Mouse (Mus musculus) forebrain, embryonic 15.5 days (tissue): ENCODE measurements around the gene Zcchc2. TPM values are rescaled to one million over a fixed set of nuclear protein-coding genes. Genes with fewer than 3 reads are reported as not detected.

ENCODE experiments used
- ATAC-seq: fragments of 200-750 bp; cut with Nextera tagmentation; replicated peaks from 2 replicates; pipeline ENCODE4 v1.8.0; 2017; ENCODE audit warnings: mild to moderate bottlenecking, moderate TSS enrichment, moderate library complexity
- H3K27ac ChIP-seq: fragments of 300-500 bp; sonication (generic); replicated peaks from 2 replicates; pipeline ENCODE4 v1.5.1; 2015; ENCODE audit warnings: mild to moderate bottlenecking, inconsistent platforms
- H3K27me3 ChIP-seq: fragments of 300-500 bp; sonication (generic); 2 replicates; pipeline ENCODE4 v1.6.1; 2015; ENCODE audit warnings: inconsistent platforms
- H3K36me3 ChIP-seq: fragments of 300-500 bp; sonication (generic); 2 replicates; pipeline ENCODE4 v1.6.1; 2015; ENCODE audit warnings: mild to moderate bottlenecking, inconsistent platforms
- H3K4me1 ChIP-seq: fragments of 300-500 bp; sonication (generic); 2 replicates; pipeline ENCODE4 v1.6.1; 2015; ENCODE audit warnings: inconsistent platforms
- H3K4me2 ChIP-seq: fragments of 300-500 bp; sonication (generic); replicated peaks from 2 replicates; pipeline ENCODE4 v1.6.1; 2015; ENCODE audit warnings: mild to moderate bottlenecking, inconsistent platforms
- H3K4me3 ChIP-seq: fragments of 300-500 bp; sonication (generic); 2 replicates; pipeline ENCODE4 v1.5.1; 2015; ENCODE audit warnings: mild to moderate bottlenecking, inconsistent platforms
- H3K9ac ChIP-seq: fragments of 300-500 bp; sonication (generic); replicated peaks from 2 replicates; pipeline ENCODE4 v1.6.1; 2015; ENCODE audit warnings: mild to moderate bottlenecking, inconsistent platforms
- H3K9me3 ChIP-seq: fragments of 300-500 bp; sonication (generic); 2 replicates; pipeline ENCODE4 v1.6.1; 2016; ENCODE audit warnings: inconsistent platforms
- WGBS: fragments of 180-500 bp; shearing (Covaris S2); methylation state at CpG from one replicate; pipeline ENCODE4 v1.1.7; 2015; ENCODE audit warnings: mixed read lengths; 5-methylcytosine and 5-hydroxymethylcytosine counted together
- polyA plus RNA-seq: library from polyadenylated mRNA; unstranded; fragments of >200 nt; fragmentation: Nextera tagmentation; extraction: Ambion mirVana; gene quantifications from 2 replicates; pipeline ENCODE4 v1.2.1, GENCODE M21; 2015

Zcchc2 gene
- polyA plus RNA-seq, 1 experiment from 2014 or later = 1.6 TPM

- Histone ChIP-seq H3K27ac (no peak overlapping the region), H3K9me3 (no peaks in the 10 kb centered on the region), H3K36me3 (no peaks in the 10 kb centered on the region), H3K27me3 (no peaks in the 10 kb centered on the region), H3K4me3 (no peak overlapping the region), H3K9ac (no peak overlapping the region), H3K4me1 (peaks cover 6% of the 10 kb centered on the region; the same call in 1 of the 2 replicates), H3K4me2 (no peak overlapping the region)
- peak; percentile 75 for ATAC-seq
- WGBS = 58% methylated on average over 4 of the region's 4 CpGs
These were observed 53.0 kb downstream of the Zcchc2 start for GRCm38 (mm10) chr1:106043053-106043820.

DNA sequence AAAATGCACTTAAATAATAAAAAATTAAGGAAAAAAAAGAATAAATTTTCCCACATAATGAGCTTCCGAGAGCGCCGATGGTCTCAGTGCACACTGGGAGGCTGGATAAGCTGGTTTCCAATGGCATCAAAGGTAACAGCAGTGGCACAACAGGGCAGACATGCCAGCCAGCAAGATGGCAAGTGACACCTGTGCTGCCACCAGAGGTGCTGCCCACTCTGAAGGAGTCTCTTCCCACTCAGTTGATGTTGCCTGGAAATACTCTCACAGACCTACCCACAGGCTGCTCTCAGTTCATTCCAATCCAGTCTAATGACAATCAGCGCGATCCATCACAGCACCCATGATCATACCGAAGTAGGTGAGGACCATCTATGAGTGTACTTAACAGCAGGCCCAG lies 58.8 kb downstream of the Zcchc2 start:
- no peaks in the 10 kb centered on the region for H3K36me3 ChIP-seq
- no peaks in the 10 kb centered on the region for H3K9me3 ChIP-seq
- H3K27ac ChIP-seq = no peak overlapping the region
- WGBS = 96% methylated on average over 6 of the region's 6 CpGs
- no peak overlapping the region for H3K9ac ChIP-seq
- H3K4me1 ChIP-seq = no peaks in the 10 kb centered on the region
- no peaks in the 10 kb centered on the region for H3K27me3 ChIP-seq
- ATAC-seq = no peak
- no peak overlapping the region for H3K4me3 ChIP-seq
- H3K4me2 ChIP-seq = no peak overlapping the region

- H3K4me3 ChIP-seq = no peak overlapping the region
- no peaks in the 10 kb centered on the region for H3K36me3 ChIP-seq
- H3K27me3 ChIP-seq = no peaks in the 10 kb centered on the region
- H3K4me2 ChIP-seq = no peak overlapping the region
- H3K9me3 ChIP-seq = no peaks in the 10 kb centered on the region
- 80% methylated on average over 6 of the region's 6 CpGs for WGBS
- no peaks in the 10 kb centered on the region for H3K4me1 ChIP-seq
- no peak for ATAC-seq
- no peak overlapping the region for H3K27ac ChIP-seq
- no peak overlapping the region for H3K9ac ChIP-seq
These were observed 64.8 kb downstream of the Zcchc2 start for GRCm38 (mm10) chr1:106054978-106055377.

- no peaks in the 10 kb centered on the region for H3K36me3 ChIP-seq
- no peak overlapping the region for H3K27ac ChIP-seq
- 67% methylated on average over 5 of the region's 5 CpGs for WGBS
- H3K9me3 ChIP-seq = no peaks in the 10 kb centered on the region
- H3K4me1 ChIP-seq = no peaks in the 10 kb centered on the region
- H3K27me3 ChIP-seq = no peaks in the 10 kb centered on the region
- no peak overlapping the region for H3K4me3 ChIP-seq
- no peak for ATAC-seq
- no peak overlapping the region for H3K4me2 ChIP-seq
- H3K9ac ChIP-seq = no peak overlapping the region
These were observed 68.1 kb downstream of the Zcchc2 start for GRCm38 (mm10) chr1:106058355-106058754.

DNA sequence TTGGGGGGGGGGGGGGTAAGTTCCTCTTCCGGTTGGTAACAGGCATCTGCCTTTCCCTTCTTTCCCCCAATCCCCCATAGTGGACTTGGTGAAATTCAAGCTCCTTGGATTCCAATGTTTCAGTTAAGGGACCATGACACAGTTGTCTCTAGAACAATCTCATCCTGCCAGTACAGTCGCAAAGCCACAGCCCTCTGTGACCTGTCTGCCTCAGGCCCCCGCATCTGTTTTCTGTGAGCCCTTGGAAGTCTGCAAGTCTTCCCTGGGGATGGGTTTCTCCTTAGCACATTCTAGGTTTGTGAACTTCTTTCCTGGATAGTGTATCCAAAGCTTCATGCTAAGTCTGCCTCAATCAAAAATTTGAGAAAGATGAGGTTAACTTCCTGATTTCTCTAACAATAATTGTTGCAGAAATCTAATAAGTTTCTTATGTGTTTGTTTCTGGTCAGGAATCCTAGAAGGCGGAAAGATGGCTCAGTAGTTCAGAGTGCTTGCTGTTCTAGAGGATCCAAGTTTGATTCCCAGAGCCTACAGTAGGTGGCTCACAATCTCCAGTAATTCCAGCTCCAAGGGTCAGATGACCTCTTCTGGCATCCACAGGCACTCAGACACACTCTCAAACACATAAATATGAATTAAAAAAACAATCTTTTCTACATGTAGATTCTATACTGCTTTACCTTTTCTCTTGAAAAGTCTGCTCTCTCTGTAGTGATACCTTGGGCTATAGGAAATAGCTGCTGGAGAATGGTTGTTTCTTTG lies 69.5 kb downstream of the Zcchc2 start:
- ATAC-seq = no peak
- H3K36me3 ChIP-seq = no peaks in the 10 kb centered on the region
- H3K9ac ChIP-seq = no peak overlapping the region
- 90% methylated on average over 4 of the region's 4 CpGs for WGBS
- H3K4me2 ChIP-seq = no peak overlapping the region
- no peaks in the 10 kb centered on the region for H3K27me3 ChIP-seq
- H3K9me3 ChIP-seq = no peaks in the 10 kb centered on the region
- H3K4me3 ChIP-seq = no peak overlapping the region
- peaks cover under 1% of the 10 kb centered on the region; the same call in 1 of the 2 replicates for H3K4me1 ChIP-seq
- H3K27ac ChIP-seq = no peak overlapping the region

- H3K9ac ChIP-seq = no peak overlapping the region
- no peaks in the 10 kb centered on the region for H3K36me3 ChIP-seq
- no peak overlapping the region for H3K4me2 ChIP-seq
- WGBS = 72% methylated on average over 4 of the region's 4 CpGs
- H3K4me1 ChIP-seq = peaks cover 9% of the 10 kb centered on the region
- H3K9me3 ChIP-seq = no peaks in the 10 kb centered on the region
- H3K27me3 ChIP-seq = no peaks in the 10 kb centered on the region
- no peak overlapping the region for H3K27ac ChIP-seq
- no peak for ATAC-seq
- H3K4me3 ChIP-seq = no peak overlapping the region
These were observed 71.1 kb downstream of the Zcchc2 start for GRCm38 (mm10) chr1:106061185-106061910.

DNA sequence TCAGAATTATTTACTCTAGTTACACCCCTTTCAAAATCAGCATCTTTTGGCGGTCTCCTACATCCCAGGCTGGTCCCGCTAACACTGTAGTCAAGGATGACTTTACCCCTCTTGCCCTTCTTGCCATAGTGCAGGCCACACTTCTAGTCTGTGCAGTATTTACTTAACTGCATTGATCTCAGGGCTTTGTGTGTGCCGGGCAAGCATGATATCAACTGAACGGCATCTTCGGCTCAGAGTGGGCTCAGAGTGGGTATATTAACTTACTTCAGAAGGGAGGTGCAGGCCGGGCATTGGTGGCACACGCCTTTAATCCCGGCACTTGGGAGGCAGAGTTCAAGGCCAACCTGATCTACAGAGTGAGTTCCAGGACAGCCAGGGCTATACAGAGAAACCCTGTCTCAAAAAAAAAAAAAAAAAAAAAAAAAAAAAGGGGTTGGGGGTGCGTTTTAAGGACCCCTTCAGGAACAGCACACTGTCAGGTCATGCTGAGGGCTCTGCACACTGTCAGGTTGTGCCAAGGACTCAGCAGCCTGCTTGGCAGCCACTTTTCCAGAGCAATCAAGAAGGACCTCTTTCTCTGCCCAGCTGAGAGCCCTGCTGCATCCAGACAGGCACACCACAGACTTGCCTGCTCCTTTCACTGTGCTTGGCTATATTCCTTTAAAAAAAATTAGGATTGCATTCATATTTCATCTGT lies 72.8 kb downstream of the Zcchc2 start:
- Histone ChIP-seq H3K4me2 (no peak overlapping the region), H3K27ac (no peak overlapping the region), H3K4me3 (no peak overlapping the region), H3K4me1 (peaks cover 9% of the 10 kb centered on the region), H3K9me3 (no peaks in the 10 kb centered on the region), H3K27me3 (no peaks in the 10 kb centered on the region), H3K36me3 (no peaks in the 10 kb centered on the region), H3K9ac (no peak overlapping the region)
- 94% methylated on average over 9 of the region's 9 CpGs for WGBS
- no peak for ATAC-seq

GRCm38 (mm10) chr1:106063591-106064170 lies 73.5 kb downstream of the Zcchc2 start:
- H3K27ac ChIP-seq = no peak overlapping the region
- H3K4me2 ChIP-seq = no peak overlapping the region
- peaks cover 9% of the 10 kb centered on the region for H3K4me1 ChIP-seq
- no peaks in the 10 kb centered on the region for H3K36me3 ChIP-seq
- ATAC-seq = no peak
- no peaks in the 10 kb centered on the region for H3K27me3 ChIP-seq
- no peak overlapping the region for H3K4me3 ChIP-seq
- no peak overlapping the region for H3K9ac ChIP-seq
- 78% methylated on average over 4 of the region's 4 CpGs for WGBS
- H3K9me3 ChIP-seq = no peaks in the 10 kb centered on the region

DNA sequence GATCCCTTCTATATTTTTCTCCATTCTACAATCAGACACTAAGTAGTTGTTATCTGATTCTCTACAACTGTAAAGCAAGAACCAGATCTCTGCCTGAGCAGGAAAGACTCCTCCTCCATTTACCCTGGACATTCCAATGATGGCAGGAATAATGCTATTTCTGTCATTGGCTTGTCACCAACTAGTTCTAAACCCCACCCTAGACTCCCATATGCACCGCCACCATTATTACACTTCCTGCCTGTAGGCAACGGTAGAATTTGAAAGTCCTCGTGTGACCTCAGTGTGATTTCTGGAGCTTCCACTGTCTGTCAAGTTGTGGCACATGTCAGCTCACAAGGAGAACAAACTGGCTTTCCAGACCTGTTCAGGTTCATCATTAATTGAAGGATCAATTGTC lies 74.1 kb downstream of the Zcchc2 start:
- H3K4me1 ChIP-seq = peaks cover 9% of the 10 kb centered on the region
- no peak overlapping the region for H3K9ac ChIP-seq
- no peak for ATAC-seq
- H3K4me3 ChIP-seq = no peak overlapping the region
- no peaks in the 10 kb centered on the region for H3K27me3 ChIP-seq
- WGBS = 70% methylated on average over 3 of the region's 3 CpGs
- no peaks in the 10 kb centered on the region for H3K9me3 ChIP-seq
- no peaks in the 10 kb centered on the region for H3K36me3 ChIP-seq
- no peak overlapping the region for H3K27ac ChIP-seq
- H3K4me2 ChIP-seq = no peak overlapping the region

GRCm38 (mm10) chr1:106064711-106065110 lies 74.5 kb downstream of the Zcchc2 start:
- Histone ChIP-seq H3K36me3 (no peaks in the 10 kb centered on the region), H3K9ac (no peak overlapping the region), H3K9me3 (no peaks in the 10 kb centered on the region), H3K4me2 (no peak overlapping the region), H3K27ac (no peak overlapping the region), H3K4me3 (no peak overlapping the region), H3K4me1 (peaks cover 9% of the 10 kb centered on the region), H3K27me3 (no peaks in the 10 kb centered on the region)
- ATAC-seq = no peak
- WGBS = 94% methylated on average over 2 of the region's 2 CpGs

DNA sequence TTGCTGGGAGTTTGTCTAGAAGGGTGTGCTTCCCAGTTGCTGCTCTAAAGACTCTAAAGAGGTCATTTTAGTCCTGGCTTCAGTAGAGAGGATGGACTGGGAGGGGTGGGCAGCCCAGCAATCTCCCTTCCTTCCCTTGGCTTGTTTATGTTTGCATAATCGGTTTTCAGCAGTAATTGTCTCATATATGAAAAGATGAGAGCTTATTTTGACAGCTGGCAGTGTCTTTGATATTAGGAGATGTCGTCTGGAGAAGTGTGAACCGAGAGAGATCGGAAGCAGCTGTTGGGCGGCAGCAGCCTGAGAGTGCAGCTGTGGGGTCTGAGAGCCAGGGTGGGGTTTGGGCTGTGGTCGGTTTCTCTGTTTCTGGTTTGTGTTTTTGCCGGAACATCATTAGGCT lies 75.5 kb downstream of the Zcchc2 start:
- Histone ChIP-seq H3K27ac (0 out of 2 replicates have a peak overlapping the region, but pooled peaks have one; percentile 31), H3K4me2 (no peak overlapping the region), H3K4me1 (peaks cover 9% of the 10 kb centered on the region), H3K27me3 (no peaks in the 10 kb centered on the region), H3K9ac (no peak overlapping the region), H3K9me3 (no peaks in the 10 kb centered on the region), H3K36me3 (no peaks in the 10 kb centered on the region), H3K4me3 (no peak overlapping the region)
- 0 out of 2 replicates have a peak, but pooled peaks have one; percentile 18 for ATAC-seq
- 39% methylated on average over 7 of the region's 7 CpGs for WGBS
